Mouse (Mus musculus): ENCODE results near the gene Tyms. TPM values are rescaled to one million over a fixed set of nuclear protein-coding genes. Genes with fewer than 3 reads are reported as not detected.

Gene Tyms
- 24.6 and 28.8 TPM in 2 replicates for polyA plus RNA-seq (2012; rRNA removed)

DNA sequence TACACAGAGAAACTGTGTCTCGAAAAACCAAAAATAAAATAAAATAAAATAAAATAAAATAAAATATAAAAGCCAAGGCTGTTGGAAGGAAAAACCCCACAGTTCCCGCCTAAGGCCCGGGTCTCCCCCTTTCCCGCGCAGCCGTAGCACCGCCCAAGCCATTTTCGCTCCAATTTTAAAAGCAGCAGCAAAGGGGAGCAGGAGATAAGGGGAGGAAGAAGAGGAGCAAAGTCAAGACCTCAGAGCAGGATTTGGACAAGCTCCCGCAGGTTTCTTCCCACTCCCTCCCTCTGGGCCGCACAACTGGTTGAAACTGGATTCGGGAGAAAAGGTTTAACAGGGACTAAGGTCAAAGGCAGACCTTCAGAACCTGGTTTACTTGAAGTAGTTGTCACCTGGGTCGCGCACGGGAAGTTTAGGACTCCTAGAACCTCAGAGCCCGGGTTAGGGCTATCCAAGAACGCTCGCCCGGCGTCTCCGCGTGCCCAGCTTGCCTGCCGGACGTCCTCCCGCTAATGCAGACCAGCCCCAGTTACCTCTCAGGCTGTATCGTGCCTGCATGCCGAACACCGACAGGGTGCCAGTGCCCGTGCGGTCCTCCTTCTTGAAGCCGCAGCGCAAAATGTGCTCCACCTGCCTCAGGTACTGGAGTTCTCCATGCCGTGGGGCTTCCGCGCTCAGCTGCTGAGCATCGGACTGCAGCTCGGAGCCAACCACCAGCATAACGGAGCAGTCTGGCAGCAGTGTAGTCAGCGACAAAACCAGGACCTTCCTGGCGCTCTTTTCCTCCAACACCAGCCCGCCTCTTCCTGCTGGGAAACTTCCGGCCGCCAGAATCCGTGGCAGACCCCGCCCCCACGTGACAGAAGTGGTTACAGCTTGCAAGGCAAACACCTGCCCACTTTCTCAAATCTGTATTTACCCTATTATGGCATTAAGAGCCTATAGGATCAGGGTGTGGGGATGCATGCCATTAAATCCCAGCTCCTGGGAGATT, at the start of gene Tyms:
Gene Tyms, minus strand, starts transcription at position 793 of the 997 bp plus-strand sequence.

DNA sequence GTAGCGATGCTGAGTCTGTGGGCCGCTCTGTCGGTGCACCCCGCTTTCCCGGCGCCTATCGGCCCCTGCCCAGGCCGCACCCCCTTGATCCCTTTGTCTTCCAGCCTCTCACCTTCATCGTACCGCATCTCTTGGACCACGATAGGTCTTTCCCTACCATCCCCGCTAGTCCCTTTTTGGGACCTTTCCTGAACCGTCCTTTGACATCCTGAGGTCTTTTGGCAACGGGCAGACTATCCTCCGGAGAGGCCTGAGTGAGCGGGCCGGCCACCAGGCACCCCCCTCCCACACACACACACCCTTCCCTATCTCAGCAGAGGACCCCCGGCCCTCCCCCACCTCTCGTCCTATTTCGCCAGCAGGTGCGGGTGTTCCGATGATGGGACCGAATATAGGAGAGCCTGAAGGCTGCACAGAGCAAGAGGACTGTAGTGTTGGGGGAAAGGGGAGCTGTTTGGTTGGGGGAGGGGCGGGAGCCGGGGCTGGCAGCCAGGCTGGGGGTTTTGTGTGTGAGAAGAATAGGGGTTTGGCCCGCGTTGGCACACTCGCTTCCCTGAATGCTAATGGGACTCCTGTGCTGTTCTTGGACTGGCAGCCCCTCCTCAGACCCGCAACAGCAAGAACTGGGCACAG, 32.4 kb upstream of the Tyms start, which contains the start of gene 3110082J24Rik:
Gene 3110082J24Rik, minus strand, starts transcription at position 419 of the 633 bp plus-strand sequence.

DNA sequence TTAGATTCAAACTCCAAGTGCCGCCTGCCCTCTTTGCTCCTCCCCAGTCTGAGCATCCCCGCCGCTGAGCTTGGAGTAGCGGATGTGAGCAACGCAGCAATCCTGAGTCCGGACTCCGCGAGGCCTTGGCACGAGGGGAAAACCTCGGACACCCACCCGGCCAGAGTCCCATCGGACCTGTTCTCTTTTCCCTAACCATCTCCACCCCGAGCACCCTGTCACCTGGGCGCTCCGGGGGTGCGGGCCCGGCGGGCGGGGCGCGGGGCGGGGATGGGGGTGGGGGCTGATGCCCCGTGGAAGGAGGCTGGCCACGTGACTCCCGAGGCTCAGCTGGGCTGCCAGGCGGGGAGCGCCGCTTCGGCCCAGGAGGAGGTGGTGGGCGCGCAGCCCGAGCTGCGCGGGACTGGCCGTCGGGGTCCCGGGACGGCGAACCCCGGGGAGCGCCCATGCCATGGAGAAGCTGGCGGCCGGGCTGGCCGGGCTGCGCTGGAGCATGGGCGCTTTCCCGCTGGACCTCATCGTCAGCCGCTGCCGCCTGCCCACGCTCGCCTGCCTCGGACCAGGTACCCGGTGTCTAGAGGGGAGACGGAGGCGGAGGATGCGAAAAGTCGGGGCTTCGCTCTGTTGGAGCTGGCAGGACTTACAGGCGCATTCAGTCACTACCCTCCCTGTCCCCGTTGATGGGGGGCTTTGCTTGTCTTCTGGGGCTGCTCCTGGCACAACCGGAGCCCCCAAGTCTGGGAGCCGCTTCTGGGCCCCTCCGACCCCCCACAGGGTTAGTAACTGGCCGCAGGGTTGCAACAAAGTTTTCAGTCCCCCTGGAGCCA, 31.6 kb upstream of the Tyms start, which contains the start of gene Garem2:
Gene Garem2, plus strand, starts transcription at position 321 of the 827 bp plus-strand sequence.

DNA sequence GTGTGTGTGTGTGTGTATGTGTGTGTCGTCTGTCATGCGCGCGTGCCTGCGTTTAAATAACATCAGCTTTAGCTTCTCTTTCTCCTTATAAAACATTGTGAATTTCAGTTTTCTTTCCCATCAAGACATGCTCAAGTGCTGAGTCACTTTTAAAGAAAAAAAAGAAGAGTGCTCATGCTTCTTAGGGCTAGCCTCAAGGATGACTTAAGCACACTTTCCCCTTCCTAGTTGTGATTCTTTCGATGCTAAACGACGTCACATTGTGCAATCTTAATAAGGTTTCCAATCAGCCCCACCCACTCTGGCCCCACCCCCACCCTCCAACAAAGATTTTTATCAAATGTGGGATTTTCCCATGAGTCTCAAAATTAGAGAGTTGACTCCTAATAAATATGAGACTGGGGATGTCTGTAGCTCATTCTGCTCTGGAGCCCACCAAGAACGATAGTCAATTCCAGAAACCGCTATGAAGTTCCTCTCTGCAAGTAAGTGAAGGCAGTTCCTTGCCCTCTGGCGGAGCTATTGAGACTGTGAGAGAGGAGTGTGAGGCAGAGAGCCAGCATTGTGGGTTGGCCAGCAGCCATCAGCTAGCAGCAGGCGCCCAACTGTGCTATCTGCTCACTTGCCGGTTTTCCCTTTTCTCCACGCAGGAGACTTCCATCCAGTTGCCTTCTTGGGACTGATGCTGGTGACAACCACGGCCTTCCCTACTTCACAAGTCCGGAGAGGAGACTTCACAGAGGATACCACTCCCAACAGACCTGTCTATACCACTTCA, 60.5 kb downstream of the Tyms start, which contains the start of gene Il6:
Gene Il6, plus strand, starts transcription at position 389 of the 778 bp plus-strand sequence.

Other genes with a start within 250 kb of the Tyms start
- gene Il6, start 60.5 kb downstream of the Tyms start, polyA plus RNA-seq (2012; rRNA removed) = 0.09 and 0.61 TPM in 2 replicates
- gene Garem2, start 31.5 kb upstream of the Tyms start, polyA plus RNA-seq (2012; rRNA removed) = 12.5 and 12.9 TPM in 2 replicates
- 1.8 and 2.1 TPM in 2 replicates for gene 3110082J24Rik, start 32.5 kb upstream of the Tyms start, polyA plus RNA-seq (2012; rRNA removed)
- gene Hadha, start 81.5 kb upstream of the Tyms start, polyA plus RNA-seq (2012; rRNA removed) = 60.2 and 70.9 TPM in 2 replicates
- 42.0 and 47.0 TPM in 2 replicates for gene Hadhb, start 81.6 kb upstream of the Tyms start, polyA plus RNA-seq (2012; rRNA removed)
- not detected in 2 replicates for gene Adgrf3, start 132.1 kb upstream of the Tyms start, polyA plus RNA-seq (2012; rRNA removed)
- gene Selenoi, start 159.0 kb upstream of the Tyms start, polyA plus RNA-seq (2012; rRNA removed) = 48.1 and 49.8 TPM in 2 replicates
- 6.2 and 7.0 TPM in 2 replicates for gene Drc1, start 207.8 kb upstream of the Tyms start, polyA plus RNA-seq (2012; rRNA removed)